Mouse (Mus musculus): ENCODE measurements around the gene Ccz1. TPM values are rescaled to one million over a fixed set of nuclear protein-coding genes. Genes with fewer than 3 reads are reported as not detected.

The Ccz1 gene
- polyA plus RNA-seq (2021), result 103 TPM

DNA sequence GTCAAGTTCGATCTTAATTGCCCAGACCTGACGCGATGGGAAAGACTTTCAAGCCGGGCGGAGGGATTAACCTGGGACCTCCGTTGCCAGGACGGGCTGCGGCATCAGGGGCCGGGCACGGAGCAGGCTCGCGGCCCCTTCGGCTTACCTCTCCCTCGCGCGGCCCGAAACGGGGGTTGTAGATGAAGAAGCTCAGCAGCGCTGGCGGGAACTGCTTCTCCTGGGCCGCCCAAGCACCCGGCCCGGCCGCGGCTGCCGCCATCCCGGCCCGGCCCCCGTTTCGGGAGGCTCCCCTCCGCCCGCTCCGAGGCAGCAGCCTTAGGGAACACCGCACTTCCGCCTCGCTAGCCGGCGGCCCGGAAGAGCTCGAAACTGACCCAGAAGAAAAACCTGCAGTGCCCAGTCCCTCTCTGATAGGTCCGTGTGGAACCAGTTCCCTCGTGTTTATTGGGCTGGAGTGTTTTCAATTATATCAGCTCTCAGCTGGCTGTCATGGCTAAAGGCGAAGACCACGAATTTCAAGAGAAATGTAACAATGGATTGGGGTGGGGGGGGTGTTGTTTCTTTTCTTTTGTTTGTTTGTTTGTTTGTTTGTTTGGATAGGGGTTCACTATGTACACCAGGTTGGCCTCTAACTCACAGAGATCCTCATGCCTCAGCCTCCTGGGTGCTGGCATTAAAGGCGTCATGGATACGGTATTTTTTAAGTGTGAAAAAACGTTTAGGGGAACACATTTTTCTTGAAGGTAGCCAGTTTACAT is at the start of gene Ccz1:
Gene Ccz1, minus strand, starts transcription at position 327 of the 761 bp plus-strand sequence.
- CTCF ChIA-PET, result interaction anchor here (1.2 kb wide), 1 partner anchor 15 kb away, joined by 3 read pairs; no protein-coding TSS in a partner anchor
- in situ Hi-C loops (cut with MboI; ENCODE audit: low pct_unique_long_range_greater_than_20kb), result no loop called here
- peak; percentile 93 for ATAC-seq
- TF ChIP-seq CTCF (IDR thresholded peaks at IDR 0.05), result no peak
- POLR2A ChIA-PET, result interaction anchor here (0.6 to 1.3 kb wide), 4 partner anchors 15 to 205 kb away, joined by 3 to 4 read pairs (median 4); no protein-coding TSS in a partner anchor
- peak; percentile 44 for DNase-seq (ENCODE audit: low read depth, low spot score)
- no peaks in the 10 kb centered on the region for H3K27me3 ChIP-seq

DNA sequence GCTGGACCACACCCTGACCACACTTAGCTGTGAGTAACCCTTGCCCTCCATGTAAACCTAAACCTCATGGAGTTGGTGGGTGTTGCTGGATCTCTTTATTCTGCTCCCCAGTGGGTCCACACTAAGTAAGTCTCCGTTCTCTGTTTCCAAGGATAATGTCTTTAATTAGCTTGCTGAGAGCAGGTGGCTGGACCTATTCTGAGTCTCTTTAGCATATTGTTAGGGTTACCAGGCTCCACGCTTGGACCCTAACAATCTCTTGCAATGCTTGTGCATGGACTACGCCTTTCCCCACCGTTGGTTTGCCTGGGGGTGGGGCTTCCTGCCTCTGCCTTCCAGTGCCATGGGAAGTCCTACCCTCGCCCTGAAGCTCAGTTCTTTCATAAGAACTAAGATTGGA is 49.4 kb upstream of the Ccz1 start:
- ATAC-seq (no peak), DNase-seq (ENCODE audit: low read depth, low spot score) (no peak)
- CTCF ChIA-PET, result interaction anchor here (1.0 kb wide), 1 partner anchor 14 kb away, joined by 4 read pairs; no protein-coding TSS in a partner anchor
- in situ Hi-C loops (cut with MboI; ENCODE audit: low pct_unique_long_range_greater_than_20kb), result loop anchor here (25.0 kb wide), 1 partner anchor 673 kb away; no protein-coding TSS in a partner anchor
- no peaks in the 10 kb centered on the region for H3K27me3 ChIP-seq
- TF ChIP-seq CTCF (IDR thresholded peaks at IDR 0.05), result no peak
- POLR2A ChIA-PET, result no interaction called here

DNA sequence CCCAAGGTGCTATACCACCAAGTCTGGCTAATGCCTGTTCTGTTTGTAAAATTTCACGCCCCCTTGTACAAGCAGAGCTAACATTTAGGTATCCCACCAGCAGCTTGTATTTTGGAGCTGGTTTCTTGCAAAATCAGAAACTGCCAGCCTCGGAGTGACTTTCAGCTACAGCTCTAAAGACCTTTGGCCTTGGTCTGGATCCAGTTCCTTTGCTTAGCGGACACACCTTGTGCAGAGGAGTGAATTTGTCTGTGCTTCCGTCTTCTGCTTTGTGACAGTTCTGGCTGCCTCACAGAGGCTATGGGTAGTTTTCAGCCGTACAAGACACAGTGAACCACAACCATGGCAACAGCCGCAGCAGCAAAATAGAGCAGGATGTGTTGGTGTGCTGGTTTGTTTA is 39.7 kb upstream of the Ccz1 start:
- peaks cover 2% of the 10 kb centered on the region for H3K27me3 ChIP-seq
- no peak for ATAC-seq
- no peak for TF ChIP-seq CTCF (IDR thresholded peaks at IDR 0.05)
- in situ Hi-C loops (cut with MboI; ENCODE audit: low pct_unique_long_range_greater_than_20kb), result loop anchor here (25.0 kb wide), 1 partner anchor 683 kb away; no protein-coding TSS in a partner anchor
- ChIA-PET CTCF (interaction anchor here (0.9 kb wide), 1 partner anchor 14 kb away, joined by 3 read pairs; no protein-coding TSS in a partner anchor), POLR2A (no interaction called here)
- no peak for DNase-seq (ENCODE audit: low read depth, low spot score)

DNA sequence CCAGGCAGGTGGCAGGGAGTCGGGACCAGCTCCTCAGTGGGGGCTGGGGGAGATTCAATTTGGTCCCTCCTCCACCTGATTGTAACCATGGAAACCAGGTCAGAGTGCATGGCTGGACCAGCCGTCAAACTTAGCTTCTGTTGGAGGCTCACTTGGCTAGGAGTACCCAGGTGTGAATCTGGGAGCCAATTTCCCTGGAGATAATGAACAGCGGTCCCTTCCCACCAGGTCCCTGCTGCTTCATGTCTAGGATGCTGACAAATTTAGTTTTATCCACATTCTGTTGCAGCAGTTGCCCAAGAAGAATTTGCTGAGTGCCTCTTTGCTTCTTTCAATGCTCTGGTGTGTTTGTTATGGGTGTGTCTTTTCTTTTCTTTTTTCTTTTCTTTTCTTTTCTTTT is 38.8 kb upstream of the Ccz1 start:
- ChIA-PET CTCF (no interaction called here), POLR2A (no interaction called here)
- H3K27me3 ChIP-seq, result peaks cover 2% of the 10 kb centered on the region
- in situ Hi-C loops (cut with MboI; ENCODE audit: low pct_unique_long_range_greater_than_20kb), result loop anchor here (25.0 kb wide), 1 partner anchor 684 kb away; no protein-coding TSS in a partner anchor
- no peak for TF ChIP-seq CTCF (IDR thresholded peaks at IDR 0.05)
- ATAC-seq (no peak), DNase-seq (ENCODE audit: low read depth, low spot score) (no peak)

DNA sequence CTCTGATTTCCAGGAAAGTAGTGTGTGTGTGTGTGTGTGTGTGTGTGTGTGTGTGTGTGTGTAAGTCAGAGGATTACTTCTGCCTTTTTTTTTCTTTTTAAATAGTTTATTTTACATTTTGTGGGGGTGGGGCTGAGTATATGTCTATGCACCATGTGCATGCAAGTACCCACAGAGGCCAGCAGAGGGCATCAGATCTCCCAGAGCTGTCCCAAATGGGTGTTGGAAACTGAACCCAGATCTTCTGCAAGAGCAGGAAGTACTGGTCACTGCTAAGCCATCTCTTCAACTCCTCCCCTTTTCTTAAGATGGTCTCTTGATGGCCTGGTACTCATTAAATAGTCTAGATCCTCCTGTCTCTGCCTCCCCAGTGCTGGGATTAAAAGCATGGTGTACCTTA is 36.6 kb upstream of the Ccz1 start:
- CTCF ChIA-PET, result interaction anchor here (0.6 to 1.0 kb wide), 2 partner anchors 9 to 10 kb away, joined by 3 to 5 read pairs; no protein-coding TSS in a partner anchor

DNA sequence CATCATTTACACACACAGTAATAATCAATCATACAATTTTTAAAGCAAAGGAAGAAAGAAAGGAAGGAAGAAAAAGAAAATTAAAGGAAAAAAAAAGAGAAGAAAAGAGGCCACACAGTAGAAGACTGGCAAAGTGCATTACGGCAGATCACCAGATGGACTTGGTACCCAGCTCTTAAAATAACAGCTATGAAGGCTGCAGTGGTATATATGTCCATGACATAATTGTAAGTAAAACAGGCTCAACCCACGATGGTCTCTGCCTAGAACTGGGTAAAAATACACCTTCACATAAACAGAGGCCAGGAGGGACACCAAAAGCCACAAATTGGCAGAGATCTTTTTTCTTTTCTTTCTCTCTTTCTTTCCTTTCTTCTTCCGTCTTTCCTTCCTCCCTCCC is 35.2 kb upstream of the Ccz1 start:
- in situ Hi-C loops (cut with MboI; ENCODE audit: low pct_unique_long_range_greater_than_20kb), result loop anchor here (25.0 kb wide), 1 partner anchor 687 kb away; no protein-coding TSS in a partner anchor
- ChIA-PET CTCF (interaction anchor here (1.6 kb wide), 1 partner anchor 104 kb away, joined by 3 read pairs; no protein-coding TSS in a partner anchor), POLR2A (no interaction called here)
- no peak for TF ChIP-seq CTCF (IDR thresholded peaks at IDR 0.05)
- no peak for ATAC-seq
- peaks cover 2% of the 10 kb centered on the region for H3K27me3 ChIP-seq
- no peak for DNase-seq (ENCODE audit: low read depth, low spot score)

More for the DNA sequence above, 36.6 kb upstream of the Ccz1 start:
- DNase-seq (ENCODE audit: low read depth, low spot score) (no peak), ATAC-seq (no peak)
- POLR2A ChIA-PET, result no interaction called here
- peak; percentile 69 for TF ChIP-seq CTCF (IDR thresholded peaks at IDR 0.05)
- in situ Hi-C loops (cut with MboI; ENCODE audit: low pct_unique_long_range_greater_than_20kb), result loop anchor here (25.0 kb wide), 1 partner anchor 686 kb away; no protein-coding TSS in a partner anchor
- peaks cover 2% of the 10 kb centered on the region for H3K27me3 ChIP-seq

DNA sequence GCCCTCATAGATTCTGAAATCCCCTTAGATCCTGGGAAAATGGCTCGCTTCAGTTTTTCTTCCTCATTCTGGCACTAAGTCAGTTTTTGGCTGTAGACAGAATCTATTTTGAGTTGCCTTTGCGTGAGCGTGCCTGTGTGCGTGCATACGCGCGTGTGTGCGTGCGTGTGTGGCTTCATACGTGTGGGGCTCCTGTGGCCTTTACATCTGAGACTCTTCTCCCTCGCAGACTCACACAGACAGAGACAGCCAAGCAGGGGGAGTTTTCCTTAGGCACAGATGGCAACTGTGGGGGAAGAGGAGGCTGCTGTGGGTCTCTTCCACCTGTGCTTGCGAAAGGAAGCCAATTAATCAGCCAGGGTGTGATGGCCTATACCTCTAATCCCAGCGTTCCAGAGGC is 32.6 kb upstream of the Ccz1 start:
- CTCF ChIA-PET, result interaction anchor here (1.1 to 1.6 kb wide), 2 partner anchors 35 to 160 kb away, joined by 3 to 4 read pairs; no protein-coding TSS in a partner anchor
- ATAC-seq (no peak), DNase-seq (ENCODE audit: low read depth, low spot score) (no peak)
- POLR2A ChIA-PET, result no interaction called here
- no peak for TF ChIP-seq CTCF (IDR thresholded peaks at IDR 0.05)
- peaks cover 2% of the 10 kb centered on the region for H3K27me3 ChIP-seq
- in situ Hi-C loops (cut with MboI; ENCODE audit: low pct_unique_long_range_greater_than_20kb), result no loop called here

DNA sequence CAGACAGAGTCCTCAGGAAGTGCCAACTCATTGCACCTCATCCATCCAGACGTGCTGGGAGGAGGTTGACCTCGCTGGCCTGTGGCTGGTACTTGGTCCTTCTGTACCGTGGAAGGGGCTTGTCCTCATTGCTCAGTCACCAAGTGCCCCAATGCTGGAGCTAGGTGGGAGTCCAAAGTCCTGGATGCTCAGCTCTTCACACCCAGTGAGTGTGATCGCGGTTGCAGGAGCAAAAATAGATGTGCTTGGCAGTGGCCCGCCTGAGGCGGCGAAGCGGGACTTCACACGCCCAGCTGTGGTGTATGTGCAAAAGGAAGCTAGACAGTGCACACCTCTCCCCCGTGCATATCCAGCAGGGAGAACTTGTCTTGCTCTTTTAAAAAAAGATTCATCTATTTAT is 28.5 kb upstream of the Ccz1 start:
- CTCF ChIA-PET, result interaction anchor here (1.3 to 3.9 kb wide), 3 partner anchors 56 to 692 kb away, joined by 3 to 57 read pairs (median 3); no protein-coding TSS in a partner anchor
- in situ Hi-C loops (cut with MboI; ENCODE audit: low pct_unique_long_range_greater_than_20kb), result loop anchor here (5.0 kb wide), 1 partner anchor 114 kb away; no protein-coding TSS in a partner anchor
- no peak for TF ChIP-seq CTCF (IDR thresholded peaks at IDR 0.05)
- DNase-seq (ENCODE audit: low read depth, low spot score) (no peak), ATAC-seq (no peak)
- POLR2A ChIA-PET, result no interaction called here
- no peaks in the 10 kb centered on the region for H3K27me3 ChIP-seq

DNA sequence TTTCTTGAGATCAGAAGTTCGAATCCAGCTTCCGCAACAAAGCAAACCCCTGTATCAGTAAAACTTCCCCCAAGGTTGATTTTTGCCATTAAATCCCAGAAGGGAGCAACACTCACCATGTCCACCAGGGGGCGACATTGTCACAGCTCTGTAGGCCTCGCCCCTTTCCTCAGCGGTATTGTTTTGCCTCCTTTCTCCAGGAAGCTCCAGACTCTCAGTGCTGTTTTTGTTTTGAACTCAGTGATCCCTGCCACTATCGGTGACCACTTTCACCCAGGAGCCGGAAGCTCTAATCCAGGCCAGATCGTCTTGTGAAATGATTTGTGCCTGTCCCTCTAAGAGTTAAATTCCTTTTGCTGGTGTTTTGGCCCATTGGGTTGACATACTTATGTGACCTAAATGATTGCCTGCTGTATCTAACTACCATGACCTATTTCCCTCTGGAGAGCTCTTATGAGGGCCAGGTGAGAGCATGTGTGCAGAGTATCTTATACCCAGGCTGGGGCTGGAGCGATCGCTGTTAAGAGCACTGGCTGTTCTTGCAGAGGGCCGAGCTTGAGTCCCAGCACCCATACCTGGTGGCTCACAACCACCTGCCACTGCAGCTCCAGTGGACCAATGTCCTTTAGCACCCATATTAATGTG is 26.2 kb upstream of the Ccz1 start:
- peak; percentile 25 for DNase-seq (ENCODE audit: low read depth, low spot score)
- ChIA-PET POLR2A (interaction anchor here (1.1 kb wide), 1 partner anchor 26 kb away, joined by 4 read pairs; the partner anchor contains the start of gene Ccz1), CTCF (interaction anchor here (0.7 to 3.9 kb wide), 16 partner anchors 10 to 167 kb away, joined by 3 to 57 read pairs (median 3); partner anchors contain the start of gene Ocm)
- TF ChIP-seq CTCF (IDR thresholded peaks at IDR 0.05), result peak; percentile 98
- H3K27me3 ChIP-seq, result no peaks in the 10 kb centered on the region
- ATAC-seq, result peak; percentile 62
- in situ Hi-C loops (cut with MboI; ENCODE audit: low pct_unique_long_range_greater_than_20kb), result loop anchor here (5.0 kb wide), 1 partner anchor 116 kb away; no protein-coding TSS in a partner anchor

DNA sequence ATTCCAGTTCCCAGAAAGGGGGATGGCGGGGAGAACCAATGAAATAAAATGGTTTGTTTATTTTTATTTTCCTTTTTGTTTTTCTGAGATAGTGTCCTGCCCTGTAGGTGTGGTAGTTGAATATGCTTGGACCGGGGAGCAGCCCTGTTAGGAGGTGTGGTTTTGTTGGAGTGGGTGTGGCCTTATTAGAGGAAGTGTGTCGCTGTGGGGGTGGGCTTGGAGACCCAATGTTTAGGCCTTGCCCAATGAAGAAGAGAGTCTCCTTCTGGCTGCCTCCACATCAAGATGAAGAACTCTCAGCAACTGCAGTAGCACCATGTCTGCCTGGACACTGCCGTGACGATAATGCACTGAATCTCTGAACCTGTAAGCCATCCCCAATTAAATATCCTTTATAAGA is 25.2 kb upstream of the Ccz1 start:
- CTCF ChIA-PET, result interaction anchor here (0.8 to 3.9 kb wide), 5 partner anchors 13 to 114 kb away, joined by 3 to 57 read pairs (median 3); partner anchors contain the start of gene Ocm
- no peak for DNase-seq (ENCODE audit: low read depth, low spot score)

More for the DNA sequence above, 25.2 kb upstream of the Ccz1 start:
- no peak for TF ChIP-seq CTCF (IDR thresholded peaks at IDR 0.05)
- ATAC-seq, result no peak
- in situ Hi-C loops (cut with MboI; ENCODE audit: low pct_unique_long_range_greater_than_20kb), result loop anchor here (5.0 kb wide), 1 partner anchor 117 kb away; no protein-coding TSS in a partner anchor
- no peaks in the 10 kb centered on the region for H3K27me3 ChIP-seq
- POLR2A ChIA-PET, result no interaction called here
